Mouse (Mus musculus) urinary bladder, postnatal 10 days (tissue): ENCODE measurements around the gene Meaf6.

Source experiments
- DNase-seq: peaks from one replicate; pipeline ENCODE4 v3.0.0; 2022; ENCODE audit warnings: low spot score

Meaf6 gene

GRCm38 (mm10) chr4:125084403-125085345, at the start of gene Meaf6:
Meaf6 (plus strand) TSS chr4:125085134.
- peak; percentile 68 for DNase-seq

- no peak for DNase-seq
Observed at GRCm38 (mm10) chr4:125044454-125044853, 40.5 kb upstream of the Meaf6 start.

GRCm38 (mm10) chr4:125055385-125055784, 29.5 kb upstream of the Meaf6 start:
- no peak for DNase-seq

GRCm38 (mm10) chr4:125056476-125056875, 28.5 kb upstream of the Meaf6 start:
- no peak for DNase-seq

- no peak for DNase-seq
Observed at GRCm38 (mm10) chr4:125057273-125057672, 27.7 kb upstream of the Meaf6 start.

GRCm38 (mm10) chr4:125058033-125058432, 26.9 kb upstream of the Meaf6 start:
- no peak for DNase-seq

GRCm38 (mm10) chr4:125059025-125059424, 25.9 kb upstream of the Meaf6 start:
- no peak for DNase-seq

- no peak for DNase-seq
Observed at GRCm38 (mm10) chr4:125063829-125064228, 21.1 kb upstream of the Meaf6 start.

- no peak for DNase-seq
Observed at GRCm38 (mm10) chr4:125065517-125066307, 19.2 kb upstream of the Meaf6 start, which contains the start of gene Dnali1. Dnali1 (minus strand) TSS chr4:125065703.

GRCm38 (mm10) chr4:125066490-125067370, 18.2 kb upstream of the Meaf6 start, which contains the start of gene Snip1:
Snip1 (plus strand) TSS chr4:125066672.
- DNase-seq, result peak; percentile 52

GRCm38 (mm10) chr4:125077700-125078099, 7.2 kb upstream of the Meaf6 start:
- no peak for DNase-seq

- no peak for DNase-seq
Observed at GRCm38 (mm10) chr4:125078698-125079097, 6.2 kb upstream of the Meaf6 start.

- no peak for DNase-seq
Observed at GRCm38 (mm10) chr4:125085346-125085841, 460 bp downstream of the Meaf6 start.

- no peak for DNase-seq
Observed at GRCm38 (mm10) chr4:125093031-125093430, 8.1 kb downstream of the Meaf6 start.

GRCm38 (mm10) chr4:125096066-125096465, 11.1 kb downstream of the Meaf6 start:
- DNase-seq, result no peak

GRCm38 (mm10) chr4:125097412-125097811, 12.5 kb downstream of the Meaf6 start:
- DNase-seq, result no peak

- peak; percentile 51 for DNase-seq
Observed at GRCm38 (mm10) chr4:125099458-125099857, 14.5 kb downstream of the Meaf6 start.

- DNase-seq, result no peak
Observed at GRCm38 (mm10) chr4:125101334-125101733, 16.4 kb downstream of the Meaf6 start.

- DNase-seq, result no peak
Observed at GRCm38 (mm10) chr4:125105354-125105753, 20.4 kb downstream of the Meaf6 start.

GRCm38 (mm10) chr4:125114638-125115037, 29.7 kb downstream of the Meaf6 start:
- DNase-seq, result peak; percentile 63

GRCm38 (mm10) chr4:125115081-125115480, 30.1 kb downstream of the Meaf6 start:
- DNase-seq, result no peak
